Mouse (Mus musculus): ENCODE results near the gene Zp3. TPM values are rescaled to one million over a fixed set of nuclear protein-coding genes. Genes with fewer than 3 reads are reported as not detected.

Gene Zp3
- polyA plus RNA-seq, 1 experiment from 2014 or later, result 0.40 TPM

- under 1% methylated on average over 63 of the region's 64 CpGs for WGBS
- no peaks in the 10 kb centered on the region for H3K27me3 ChIP-seq
- H3K9ac ChIP-seq, result peak overlapping the region; percentile 85
- peak overlapping the region; percentile 71 for H3K4me3 ChIP-seq (replicated peaks)
- H3K9me3 ChIP-seq (replicated peaks), result no peaks in the 10 kb centered on the region
- peak overlapping the region; percentile 86 for H3K4me2 ChIP-seq (replicated peaks)
- ATAC-seq (ENCODE audit: insufficient number of reproducible peaks, low FRiP score, low TSS enrichment, low read depth), result peak; percentile 96
- H3K27ac ChIP-seq (replicated peaks), result peak overlapping the region; percentile 95
- no peaks in the 10 kb centered on the region for H3K36me3 ChIP-seq
- H3K4me1 ChIP-seq, result peaks cover 25% of the 10 kb centered on the region
Measured at GRCm38 (mm10) chr5:135962492-135963279, 17.2 kb upstream of the Zp3 start.

DNA sequence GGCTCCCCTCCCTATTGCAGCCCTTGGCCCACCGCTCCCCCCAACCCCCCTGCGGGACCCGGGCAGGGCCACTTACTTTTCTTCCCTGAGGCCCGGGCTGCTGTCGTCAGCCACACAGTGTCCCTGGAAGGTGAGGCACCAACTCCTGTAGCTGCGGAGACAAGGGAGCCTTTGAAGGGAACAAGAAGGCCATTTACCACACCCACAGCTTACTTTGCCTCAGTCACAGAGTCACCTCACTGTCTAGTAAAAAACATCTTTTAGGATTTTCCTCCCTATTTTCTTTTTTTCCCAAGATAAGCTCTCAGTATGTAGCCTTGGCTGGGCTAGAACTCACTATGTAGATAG lies 16.6 kb upstream of the Zp3 start:
- H3K4me2 ChIP-seq (replicated peaks), result peak overlapping the region; percentile 86
- peak overlapping the region; percentile 85 for H3K9ac ChIP-seq
- no peaks in the 10 kb centered on the region for H3K9me3 ChIP-seq (replicated peaks)
- peak overlapping the region; percentile 71 for H3K4me3 ChIP-seq (replicated peaks)
- no peaks in the 10 kb centered on the region for H3K36me3 ChIP-seq
- 6% methylated on average over 6 of the region's 6 CpGs for WGBS
- peaks cover 23% of the 10 kb centered on the region for H3K4me1 ChIP-seq
- H3K27me3 ChIP-seq, result no peaks in the 10 kb centered on the region
- no peak for ATAC-seq (ENCODE audit: insufficient number of reproducible peaks, low FRiP score, low TSS enrichment, low read depth)
- peak overlapping the region; percentile 95 for H3K27ac ChIP-seq (replicated peaks)

DNA sequence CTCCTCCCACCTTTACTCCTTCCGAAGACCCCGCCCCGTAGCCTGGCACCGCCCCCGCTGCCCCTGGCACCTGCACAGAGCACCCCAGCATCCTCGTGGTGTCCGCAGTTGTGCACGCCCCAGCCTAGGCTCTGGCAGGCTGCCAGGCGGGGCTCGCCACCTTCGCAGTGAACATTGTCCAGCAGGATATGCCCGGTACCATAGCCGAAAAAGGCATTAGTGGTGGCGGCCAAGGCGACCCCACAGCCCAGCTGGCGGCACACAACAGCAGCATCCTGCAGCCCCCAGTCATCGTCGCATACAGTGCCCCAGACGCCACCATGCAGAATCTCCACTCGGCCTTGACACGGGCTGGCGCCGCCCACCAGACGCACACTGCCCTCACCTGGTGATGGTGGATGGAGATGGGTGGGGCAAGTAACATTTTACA lies 14.4 kb upstream of the Zp3 start:
- Histone ChIP-seq H3K27me3 (no peaks in the 10 kb centered on the region), H3K27ac (replicated peaks) (no peak overlapping the region)

GRCm38 (mm10) chr5:135966866-135967265 lies 13.0 kb upstream of the Zp3 start:
- Histone ChIP-seq H3K27ac (replicated peaks) (no peak overlapping the region), H3K4me2 (replicated peaks) (no peak overlapping the region), H3K4me3 (replicated peaks) (no peak overlapping the region), H3K27me3 (no peaks in the 10 kb centered on the region), H3K36me3 (no peaks in the 10 kb centered on the region), H3K9ac (no peak overlapping the region), H3K9me3 (replicated peaks) (no peaks in the 10 kb centered on the region), H3K4me1 (peaks cover 16% of the 10 kb centered on the region)
- WGBS, result 62% methylated on average over 9 of the region's 9 CpGs
- no peak for ATAC-seq (ENCODE audit: insufficient number of reproducible peaks, low FRiP score, low TSS enrichment, low read depth)

More for the DNA sequence above, 14.4 kb upstream of the Zp3 start:
- no peak for ATAC-seq (ENCODE audit: insufficient number of reproducible peaks, low FRiP score, low TSS enrichment, low read depth)
- peaks cover 21% of the 10 kb centered on the region for H3K4me1 ChIP-seq
- H3K4me2 ChIP-seq (replicated peaks), result peak overlapping the region; percentile 48
- no peaks in the 10 kb centered on the region for H3K36me3 ChIP-seq
- no peak overlapping the region; the same call in 1 of the 2 replicates for H3K9ac ChIP-seq
- no peaks in the 10 kb centered on the region for H3K9me3 ChIP-seq (replicated peaks)
- peak overlapping the region; percentile 22 for H3K4me3 ChIP-seq (replicated peaks)
- 11% methylated on average over 24 of the region's 24 CpGs for WGBS

DNA sequence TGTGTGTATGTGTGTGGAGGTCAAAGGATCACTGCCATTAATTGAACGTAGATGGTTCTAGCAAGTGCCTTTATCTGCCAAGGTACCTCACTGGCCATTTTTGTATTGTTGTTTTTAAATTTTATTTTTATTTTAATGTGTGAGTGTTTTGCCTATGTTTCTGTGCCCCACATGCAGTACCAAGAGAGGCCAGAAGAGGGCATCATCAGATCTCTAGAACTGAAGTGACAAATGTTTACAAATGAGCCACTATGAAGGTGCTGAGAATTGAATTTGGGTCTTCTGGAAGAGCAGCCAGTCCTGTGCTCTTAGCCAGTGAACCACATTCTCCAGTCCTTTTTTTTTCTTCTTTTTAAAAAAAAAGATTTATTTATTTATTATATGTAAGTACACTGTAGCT lies 11.1 kb upstream of the Zp3 start:
- Histone ChIP-seq H3K36me3 (no peaks in the 10 kb centered on the region), H3K27me3 (no peaks in the 10 kb centered on the region), H3K4me1 (peaks cover 8% of the 10 kb centered on the region), H3K4me3 (replicated peaks) (no peak overlapping the region), H3K9ac (no peak overlapping the region), H3K9me3 (replicated peaks) (no peaks in the 10 kb centered on the region), H3K27ac (replicated peaks) (no peak overlapping the region), H3K4me2 (replicated peaks) (no peak overlapping the region)
- no peak for ATAC-seq (ENCODE audit: insufficient number of reproducible peaks, low FRiP score, low TSS enrichment, low read depth)
- WGBS, result 52% methylated on average over 1 of the region's 1 CpGs

DNA sequence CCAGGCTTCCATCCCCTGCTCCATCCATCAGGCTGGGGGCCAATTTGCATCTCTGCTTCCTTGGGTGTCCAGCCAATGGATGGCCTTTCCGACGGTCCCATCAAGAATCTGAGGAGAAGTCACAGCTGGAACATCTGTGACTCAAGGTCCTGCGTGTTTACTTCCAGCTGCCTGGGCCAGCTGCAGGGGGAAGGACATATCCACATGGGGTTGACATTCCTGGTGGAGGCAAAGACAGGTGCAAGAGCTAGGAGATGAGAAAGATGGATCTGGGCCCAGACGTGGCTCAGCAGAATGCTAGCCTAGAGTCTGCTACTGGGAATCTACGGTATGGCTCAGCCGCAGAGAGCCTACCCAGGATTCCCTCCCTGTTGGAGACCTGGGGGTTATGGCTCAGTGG lies 9.7 kb upstream of the Zp3 start:
- Histone ChIP-seq H3K9me3 (replicated peaks) (no peaks in the 10 kb centered on the region), H3K36me3 (no peaks in the 10 kb centered on the region), H3K27me3 (no peaks in the 10 kb centered on the region), H3K9ac (no peak overlapping the region), H3K4me3 (replicated peaks) (no peak overlapping the region), H3K4me1 (peaks cover 11% of the 10 kb centered on the region), H3K4me2 (replicated peaks) (no peak overlapping the region), H3K27ac (replicated peaks) (no peak overlapping the region)
- no peak for ATAC-seq (ENCODE audit: insufficient number of reproducible peaks, low FRiP score, low TSS enrichment, low read depth)
- WGBS, result 75% methylated on average over 6 of the region's 6 CpGs

DNA sequence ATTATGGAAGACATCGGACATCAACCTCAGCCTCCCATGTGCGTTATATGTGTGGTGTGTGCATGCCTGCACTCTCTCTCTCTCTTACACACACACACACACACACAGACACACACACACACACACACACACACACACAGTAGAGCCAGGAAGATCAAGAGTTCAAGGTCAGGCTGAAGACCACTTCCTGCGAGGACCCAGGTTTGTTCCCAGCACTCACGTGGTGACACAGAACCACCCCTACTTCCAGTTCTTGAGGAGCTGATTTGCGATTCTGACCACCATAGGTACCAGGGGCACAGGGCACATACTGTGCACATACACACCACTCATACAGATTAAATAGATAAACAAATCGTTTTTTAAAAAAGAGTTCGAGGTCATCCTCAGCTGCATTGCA lies 8.0 kb upstream of the Zp3 start:
- WGBS, result 87% methylated on average over 7 of the region's 7 CpGs

DNA sequence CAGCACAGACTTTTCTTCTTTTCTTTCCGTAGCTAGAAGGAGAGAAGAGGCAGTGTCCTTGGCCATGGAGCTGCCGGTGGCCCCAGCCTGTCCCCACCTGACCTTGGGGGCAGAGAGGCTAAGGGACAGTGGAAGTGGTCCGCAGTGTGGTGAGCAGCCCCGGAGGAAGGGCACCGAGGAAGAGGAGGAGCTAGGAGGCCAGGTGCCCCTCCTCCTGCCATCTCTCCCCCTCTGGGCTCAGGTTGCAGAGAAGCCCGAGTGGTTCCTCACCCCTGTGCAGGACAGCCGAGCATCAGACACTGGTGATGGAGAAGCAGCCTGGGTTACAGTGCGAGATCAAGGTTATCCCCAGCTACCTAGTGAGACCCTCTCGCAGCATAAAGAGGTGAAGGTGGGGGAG lies 5.5 kb upstream of the Zp3 start, which contains the start of gene Ssc4d:
Ssc4d (minus strand) TSS at position 167 of the 400 bp plus-strand sequence.
- no peaks in the 10 kb centered on the region for H3K27me3 ChIP-seq
- H3K4me3 ChIP-seq (replicated peaks), result peak within 1 kb of the TSS; percentile 19
- no peak for ATAC-seq (ENCODE audit: insufficient number of reproducible peaks, low FRiP score, low TSS enrichment, low read depth)
- no peaks in the 10 kb centered on the region for H3K36me3 ChIP-seq
- no peak within 1 kb of the TSS for H3K27ac ChIP-seq (replicated peaks)
- WGBS, result 14% methylated on average over 9 of the region's 9 CpGs
- 0 out of 2 replicates have a peak within 1 kb of the TSS, but pooled peaks have one; percentile 24 for H3K4me2 ChIP-seq (replicated peaks)
- no peak within 1 kb of the TSS for H3K9ac ChIP-seq
- peaks cover 6% of the 10 kb centered on the region; the same call in 1 of the 2 replicates for H3K4me1 ChIP-seq
- no peaks in the 10 kb centered on the region for H3K9me3 ChIP-seq (replicated peaks)

More for the DNA sequence above, 8.0 kb upstream of the Zp3 start:
- no peak overlapping the region for H3K4me2 ChIP-seq (replicated peaks)
- H3K9ac ChIP-seq, result no peak overlapping the region
- H3K36me3 ChIP-seq, result no peaks in the 10 kb centered on the region
- no peaks in the 10 kb centered on the region for H3K27me3 ChIP-seq
- no peaks in the 10 kb centered on the region for H3K9me3 ChIP-seq (replicated peaks)
- H3K4me3 ChIP-seq (replicated peaks), result no peak overlapping the region
- H3K27ac ChIP-seq (replicated peaks), result no peak overlapping the region
- peaks cover 6% of the 10 kb centered on the region; the same call in 1 of the 2 replicates for H3K4me1 ChIP-seq
- ATAC-seq (ENCODE audit: insufficient number of reproducible peaks, low FRiP score, low TSS enrichment, low read depth), result no peak

DNA sequence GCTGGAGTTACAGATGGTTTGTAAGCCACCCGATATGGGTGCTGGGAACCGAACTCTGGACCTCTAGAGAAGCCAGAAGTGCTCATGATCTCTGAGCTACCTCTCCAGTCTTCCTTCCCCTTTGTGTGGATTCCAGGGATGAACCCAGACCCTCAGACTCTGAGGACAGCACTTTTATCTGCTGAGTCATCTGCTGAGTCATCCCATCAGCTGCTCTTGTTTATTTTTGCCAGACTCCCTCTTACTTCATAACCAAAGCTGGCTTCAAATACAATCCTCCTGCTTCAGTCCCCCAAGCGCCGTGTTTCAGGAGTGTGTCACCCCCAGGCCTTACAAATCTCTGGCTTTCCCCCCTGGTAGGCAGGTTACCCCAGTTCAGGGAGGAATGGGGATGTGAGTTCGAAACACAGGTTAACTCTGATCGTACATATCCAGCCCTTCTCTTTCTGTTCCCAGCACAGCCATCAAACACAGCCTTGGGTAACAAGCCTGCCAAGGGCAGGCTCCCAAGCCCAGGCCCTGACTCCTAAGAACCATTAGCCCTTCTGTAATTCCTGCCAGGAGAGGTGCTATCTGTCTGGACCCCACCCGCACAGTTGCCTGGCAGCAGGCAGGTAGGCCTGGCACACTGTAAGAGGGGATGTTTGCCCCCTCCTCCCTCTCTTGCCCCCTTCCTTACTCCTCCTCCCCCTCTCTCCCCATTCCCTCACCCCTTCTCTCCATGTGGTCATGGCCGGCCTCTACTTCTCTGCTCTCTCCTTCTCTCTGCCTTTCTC lies 3.8 kb upstream of the Zp3 start:
- WGBS, result 91% methylated on average over 8 of the region's 8 CpGs
- Histone ChIP-seq H3K36me3 (no peaks in the 10 kb centered on the region), H3K9me3 (replicated peaks) (no peaks in the 10 kb centered on the region), H3K4me3 (replicated peaks) (no peak overlapping the region), H3K4me2 (replicated peaks) (no peak overlapping the region), H3K27ac (replicated peaks) (no peak overlapping the region), H3K9ac (no peak overlapping the region), H3K4me1 (peaks cover 6% of the 10 kb centered on the region; the same call in 1 of the 2 replicates), H3K27me3 (no peaks in the 10 kb centered on the region)
- ATAC-seq (ENCODE audit: insufficient number of reproducible peaks, low FRiP score, low TSS enrichment, low read depth), result no peak

DNA sequence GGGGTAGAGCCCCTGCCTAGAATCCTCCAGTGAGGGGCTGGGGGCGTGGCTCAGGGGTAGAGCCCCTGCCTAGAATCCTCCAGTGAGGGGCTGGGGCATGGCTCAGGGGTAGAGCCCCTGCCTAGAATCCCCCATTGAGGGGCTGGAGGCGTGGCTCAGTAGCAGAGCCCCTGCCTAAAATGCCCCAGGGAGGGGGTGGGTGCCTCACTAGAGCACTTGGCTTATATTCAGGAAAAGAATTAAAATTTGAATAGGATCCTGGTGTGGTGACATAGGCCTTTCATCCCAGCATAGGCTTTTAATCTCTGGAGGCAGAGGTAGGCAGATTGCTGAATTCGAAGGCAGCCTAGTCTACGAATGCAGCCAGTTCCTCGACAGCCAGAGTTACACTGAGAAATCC lies 518 bp upstream of the Zp3 start:
- H3K4me1 ChIP-seq, result peaks cover 7% of the 10 kb centered on the region; the same call in 1 of the 2 replicates
- no peaks in the 10 kb centered on the region for H3K36me3 ChIP-seq
- H3K27me3 ChIP-seq, result no peaks in the 10 kb centered on the region
- 82% methylated on average over 5 of the region's 5 CpGs for WGBS
- H3K4me2 ChIP-seq (replicated peaks), result no peak overlapping the region
- no peak overlapping the region for H3K4me3 ChIP-seq (replicated peaks)
- no peak for ATAC-seq (ENCODE audit: insufficient number of reproducible peaks, low FRiP score, low TSS enrichment, low read depth)
- H3K9me3 ChIP-seq (replicated peaks), result no peaks in the 10 kb centered on the region
- no peak overlapping the region for H3K9ac ChIP-seq
- H3K27ac ChIP-seq (replicated peaks), result no peak overlapping the region

GRCm38 (mm10) chr5:135982398-135982797 lies 2.5 kb downstream of the Zp3 start:
- Histone ChIP-seq H3K9ac (no peak overlapping the region), H3K36me3 (no peaks in the 10 kb centered on the region), H3K9me3 (replicated peaks) (no peaks in the 10 kb centered on the region), H3K27ac (replicated peaks) (no peak overlapping the region), H3K4me2 (replicated peaks) (no peak overlapping the region), H3K4me3 (replicated peaks) (no peak overlapping the region), H3K27me3 (no peaks in the 10 kb centered on the region), H3K4me1 (0 out of 2 replicates have a peak, but pooled peaks cover 4% of the 10 kb centered on the region)
- 30% methylated on average over 6 of the region's 6 CpGs for WGBS
- peak; percentile 66 for ATAC-seq (ENCODE audit: insufficient number of reproducible peaks, low FRiP score, low TSS enrichment, low read depth)
